Mouse (Mus musculus): ENCODE measurements around the gene Acsm4. TPM values are rescaled to one million over a fixed set of nuclear protein-coding genes. Genes with fewer than 3 reads are reported as not detected.

Acsm4 gene
- polyA plus RNA-seq, 1 experiment: not detected

DNA sequence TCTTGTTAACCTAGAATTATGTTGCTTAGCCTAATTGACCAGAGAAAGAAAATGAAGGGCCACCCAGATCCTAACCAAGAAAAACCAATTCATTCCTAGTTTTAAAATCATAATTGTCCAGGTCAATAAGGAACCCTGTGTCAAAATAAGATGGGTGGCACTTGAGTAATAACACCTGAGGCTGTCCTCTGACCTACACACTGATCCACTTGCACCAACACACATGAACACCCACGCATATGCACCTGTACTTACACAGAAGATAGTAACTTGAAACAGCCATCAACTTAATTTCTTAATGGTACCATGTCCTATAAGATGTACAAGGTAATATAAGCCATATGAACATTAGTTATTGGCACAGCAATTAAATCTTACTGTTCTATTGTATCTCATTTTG, 63.9 kb downstream of the Acsm4 start:
- Histone ChIP-seq H3K27me3 (replicated peaks) (no peaks in the 10 kb centered on the region), H3K4me3 (replicated peaks) (no peak overlapping the region), H3K9me3 (no peaks in the 10 kb centered on the region), H3K36me3 (replicated peaks; ENCODE audit: low read length) (no peaks in the 10 kb centered on the region), H3K4me1 (no peaks in the 10 kb centered on the region)
- no peak for TF ChIP-seq FLI1 (IDR thresholded peaks at IDR 0.05; ENCODE audit: low read length)

DNA sequence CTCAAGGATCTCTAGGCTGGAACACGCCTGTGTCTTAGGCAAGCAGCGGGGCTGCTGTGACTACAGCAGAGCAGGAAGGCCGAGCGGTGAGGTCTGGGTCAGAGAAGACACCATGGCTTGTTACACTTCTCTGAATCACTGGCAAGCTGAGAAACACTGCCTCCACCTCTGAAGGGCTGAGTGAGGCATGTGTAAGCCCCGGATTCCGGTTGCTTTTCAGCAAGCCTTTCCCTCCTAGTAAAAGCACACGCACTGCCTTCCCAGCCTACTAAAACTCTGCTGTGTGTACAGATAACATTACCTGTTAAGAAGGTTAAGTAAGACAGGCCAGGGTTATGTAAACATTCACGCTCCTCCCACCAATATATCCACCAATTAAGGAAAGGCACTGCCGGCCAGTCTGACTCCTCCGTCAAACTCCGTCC, 70.7 kb downstream of the Acsm4 start, which contains the start of gene Acsm3:
Gene Acsm3 (plus strand): TSS at position 397 of the 425 bp plus-strand sequence.
- Histone ChIP-seq H3K36me3 (replicated peaks; ENCODE audit: low read length) (no peaks in the 10 kb centered on the region), H3K4me1 (no peaks in the 10 kb centered on the region), H3K4me3 (replicated peaks) (no peak within 1 kb of the TSS), H3K9me3 (no peaks in the 10 kb centered on the region), H3K27me3 (replicated peaks) (peaks cover 3% of the 10 kb centered on the region)
- no peak for TF ChIP-seq GATA1 (IDR thresholded peaks at IDR 0.05; ENCODE audit: borderline replicate concordance, low read length)
- no peak for TF ChIP-seq FLI1 (IDR thresholded peaks at IDR 0.05; ENCODE audit: low read length)

DNA sequence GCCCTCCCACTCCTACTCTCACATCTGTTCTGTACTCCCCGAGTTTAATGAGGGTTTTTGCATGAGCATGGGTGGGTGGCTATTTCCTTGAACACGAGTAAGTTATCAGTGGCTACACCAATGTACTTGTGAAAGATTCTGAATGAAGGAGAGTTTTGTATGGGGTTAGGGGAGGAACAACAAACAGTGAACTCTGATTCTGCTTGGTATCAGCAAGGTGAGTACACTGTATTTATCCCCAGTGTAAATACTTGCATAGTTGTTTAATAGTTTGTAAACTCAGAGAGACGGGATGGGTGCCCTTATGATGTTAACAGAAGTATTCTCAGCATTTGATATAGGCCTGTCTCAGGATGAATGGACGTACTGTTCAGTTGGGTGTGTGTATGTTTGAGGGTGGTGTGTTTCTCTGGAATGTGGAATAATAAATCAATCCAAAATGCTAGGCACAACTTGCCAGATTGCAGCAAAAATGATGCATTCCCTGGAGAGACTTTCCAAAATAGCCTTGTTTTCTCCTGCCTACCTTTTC, 72.4 kb downstream of the Acsm4 start:
- Histone ChIP-seq H3K27me3 (replicated peaks) (peaks cover 3% of the 10 kb centered on the region), H3K36me3 (replicated peaks; ENCODE audit: low read length) (no peaks in the 10 kb centered on the region), H3K4me1 (no peaks in the 10 kb centered on the region), H3K9me3 (no peaks in the 10 kb centered on the region), H3K4me3 (replicated peaks) (no peak overlapping the region)
- TF ChIP-seq FLI1 (IDR thresholded peaks at IDR 0.05; ENCODE audit: low read length) (no peak), GATA1 (IDR thresholded peaks at IDR 0.05; ENCODE audit: borderline replicate concordance, low read length) (no peak)

Other genes with a start within 250 kb of the Acsm4 start
- gene Gp2, start 230.7 kb upstream of the Acsm4 start, polyA plus RNA-seq (2012; ENCODE audit: insufficient read depth, low replicate concordance): not detected in 2 replicates
- gene Umod, start 210.7 kb upstream of the Acsm4 start, polyA plus RNA-seq (2012; ENCODE audit: insufficient read depth, low replicate concordance): not detected in 2 replicates
- not detected in 2 replicates for gene Acsm5, start 170.6 kb upstream of the Acsm4 start, polyA plus RNA-seq (2012; ENCODE audit: insufficient read depth, low replicate concordance)
- gene Pdilt, start 166.5 kb upstream of the Acsm4 start, polyA plus RNA-seq (2012; ENCODE audit: insufficient read depth, low replicate concordance): not detected in 2 replicates
- not detected in 2 replicates for gene Acsm2, start 135.7 kb upstream of the Acsm4 start, polyA plus RNA-seq (2012; ENCODE audit: insufficient read depth, low replicate concordance)
- gene Acsm1, start 83.0 kb upstream of the Acsm4 start, polyA plus RNA-seq (2012; ENCODE audit: insufficient read depth, low replicate concordance): not detected in 2 replicates
- 12.1 and 14.0 TPM in 2 replicates for gene Thumpd1, start 30.8 kb downstream of the Acsm4 start, polyA plus RNA-seq (2012; ENCODE audit: insufficient read depth, low replicate concordance)
- gene Acsm3, start 70.9 kb downstream of the Acsm4 start, polyA plus RNA-seq (2012; ENCODE audit: insufficient read depth, low replicate concordance): not detected in 2 replicates
- gene Rexo5, start 104.0 kb downstream of the Acsm4 start, polyA plus RNA-seq (2012; ENCODE audit: insufficient read depth, low replicate concordance): 0.89 TPM in 1 of 2 replicates, not detected in the other
- 0.10 and 1.1 TPM in 2 replicates for gene Eri2, start 104.0 kb downstream of the Acsm4 start, polyA plus RNA-seq (2012; ENCODE audit: insufficient read depth, low replicate concordance)
- 5.0 TPM in 1 of 2 replicates, not detected in the other for gene Lyrm1, start 205.8 kb downstream of the Acsm4 start, polyA plus RNA-seq (2012; ENCODE audit: insufficient read depth, low replicate concordance)
- gene Dcun1d3, start 206.3 kb downstream of the Acsm4 start, polyA plus RNA-seq (2012; ENCODE audit: insufficient read depth, low replicate concordance): 0.36 and 3.1 TPM in 2 replicates